ENCODE assay signal across 11 mouse cellular contexts in genomic region chr19:47511958-47512357, GRCm38 (mm10). TPM values are rescaled to one million over a fixed set of nuclear protein-coding genes. Genes with fewer than 3 reads are reported as not detected.
DNase-seq lines count a peak whose midpoint lies in the region; ATAC-seq and TF ChIP-seq lines count a peak whose summit lies in the region.
"Had no signal": no experiment of that assay in that cellular context is flagged by ENCODE, and none has a peak within 500 bp of the region (broad histone marks: within the 10 kb centered on the region; RNA-seq: fewer than 3 reads in every experiment).

No protein-coding gene starts in this region.

- ATAC-seq in forebrain, embryonic 11.5 days (replicated peaks; ENCODE audit: low FRiP score), result no peak
- no peak for ATAC-seq in neural tube, embryonic 13.5 days (ENCODE audit: low read depth)
- ATAC-seq in liver, postnatal 0 days, result no peak
- no peak for ATAC-seq in stomach, embryonic 16.5 days (ENCODE audit: insufficient read depth, low FRiP score)
- ATAC-seq: hindbrain, postnatal 0 days had no signal

- H3K27ac ChIP-seq in forebrain, embryonic 10.5 days, result peak overlapping the region; percentile 74; the same call in 1 of the 2 replicates
- no peak overlapping the region for H3K27ac ChIP-seq in forebrain, embryonic 11.5 days (ENCODE audit: low read depth, low read length)
- H3K27ac ChIP-seq in neural tube, embryonic 13.5 days (replicated peaks), result peak overlapping the region; percentile 76; the same call in 1 of the 2 replicates
- peak overlapping the region; percentile 89 for H3K27ac ChIP-seq in liver, postnatal 0 days (ENCODE audit: low read depth)
- peak overlapping the region; percentile 93 for H3K27ac ChIP-seq in stomach, embryonic 16.5 days (ENCODE audit: low read length)

- 85% methylated on average over 6 of the region's 6 CpGs for WGBS in forebrain, embryonic 10.5 days
- 92% methylated on average over 6 of the region's 6 CpGs for WGBS in forebrain, embryonic 11.5 days
- 80% methylated on average over 6 of the region's 6 CpGs for WGBS in neural tube, embryonic 13.5 days
- WGBS in liver, postnatal 0 days (ENCODE audit: insufficient replicate concordance), result 56% methylated on average over 6 of the region's 6 CpGs
- WGBS in stomach, embryonic 16.5 days, result 58% methylated on average over 6 of the region's 6 CpGs

- no peak for TF ChIP-seq CTCF in liver, postnatal 0 days (IDR thresholded peaks at IDR 0.05; ENCODE audit: low read depth)

- no peak for DNase-seq in forebrain, embryonic 10.5 days (ENCODE audit: extremely low spot score, low spot score)
- no peak for DNase-seq in forebrain, embryonic 11.5 days (ENCODE audit: low spot score)
- DNase-seq in neural tube, embryonic 10.5 days (ENCODE audit: extremely low spot score, low spot score), result no peak
- DNase-seq in liver, postnatal 0 days, result no peak
- DNase-seq in c-Kit-positive CD71-positive TER-119-positive erythroid progenitor cells, embryonic 14.5 days (ENCODE audit: low spot score), result no peak
- no peak for DNase-seq in layer of hippocampus, postnatal 25 days (ENCODE audit: extremely low spot score in 1 of 2, low spot score in 1 of 2)
- DNase-seq: cerebellum, adult 11 months had no signal

- no peak overlapping the region for H3K4me2 ChIP-seq in forebrain, embryonic 11.5 days (ENCODE audit: low read depth, low read length, severe bottlenecking)
- H3K4me2 ChIP-seq in neural tube, embryonic 13.5 days, result no peak overlapping the region
- H3K4me2 ChIP-seq in liver, postnatal 0 days (ENCODE audit: low read depth, low read length), result no peak overlapping the region
- no peak overlapping the region for H3K4me2 ChIP-seq in stomach, embryonic 16.5 days (ENCODE audit: low read depth, low read length)

- H3K27me3 ChIP-seq in forebrain, embryonic 10.5 days (ENCODE audit: poor library complexity, severe bottlenecking), result no peaks in the 10 kb centered on the region
- H3K27me3 ChIP-seq in forebrain, embryonic 11.5 days (ENCODE audit: control insufficient read depth, insufficient read depth, low read length), result no peaks in the 10 kb centered on the region
- H3K27me3 ChIP-seq in neural tube, embryonic 13.5 days, result no peaks in the 10 kb centered on the region
- no peaks in the 10 kb centered on the region for H3K27me3 ChIP-seq in liver, postnatal 0 days (ENCODE audit: insufficient read depth, low read length)
- H3K27me3 ChIP-seq in stomach, embryonic 16.5 days (ENCODE audit: control insufficient read depth, insufficient read depth, low read length), result no peaks in the 10 kb centered on the region

- peaks cover 75% of the 10 kb centered on the region for H3K36me3 ChIP-seq in forebrain, embryonic 10.5 days (replicated peaks)
- H3K36me3 ChIP-seq in forebrain, embryonic 11.5 days (ENCODE audit: control insufficient read depth, insufficient read depth, low read length), result no peaks in the 10 kb centered on the region; the same call in 1 of the 2 replicates
- H3K36me3 ChIP-seq in neural tube, embryonic 13.5 days, result peaks cover 22% of the 10 kb centered on the region; the same call in 1 of the 2 replicates
- no peaks in the 10 kb centered on the region; the same call in 1 of the 2 replicates for H3K36me3 ChIP-seq in liver, postnatal 0 days (replicated peaks; ENCODE audit: insufficient read depth, low read length)
- 0 out of 2 replicates have a peak, but pooled peaks cover 4% of the 10 kb centered on the region for H3K36me3 ChIP-seq in stomach, embryonic 16.5 days (ENCODE audit: control insufficient read depth, insufficient read depth, low read length)

- no peaks in the 10 kb centered on the region for H3K9me3 ChIP-seq in forebrain, embryonic 10.5 days
- H3K9me3 ChIP-seq in forebrain, embryonic 11.5 days (ENCODE audit: control insufficient read depth, low read length), result no peaks in the 10 kb centered on the region
- H3K9me3 ChIP-seq in neural tube, embryonic 13.5 days, result no peaks in the 10 kb centered on the region
- H3K9me3 ChIP-seq in liver, postnatal 0 days (ENCODE audit: low read length), result no peaks in the 10 kb centered on the region
- no peaks in the 10 kb centered on the region for H3K9me3 ChIP-seq in stomach, embryonic 16.5 days (replicated peaks; ENCODE audit: control insufficient read depth, low read length)

- H3K4me3 ChIP-seq in forebrain, embryonic 10.5 days, result no peak overlapping the region
- H3K4me3 ChIP-seq in forebrain, embryonic 11.5 days (ENCODE audit: low read depth, low read length), result no peak overlapping the region
- no peak overlapping the region for H3K4me3 ChIP-seq in neural tube, embryonic 13.5 days
- no peak overlapping the region for H3K4me3 ChIP-seq in liver, postnatal 0 days (ENCODE audit: low read depth, low read length)
- no peak overlapping the region for H3K4me3 ChIP-seq in stomach, embryonic 16.5 days (replicated peaks; ENCODE audit: low read length)
- H3K4me3 ChIP-seq: myocyte had no signal

- no peak overlapping the region for H3K9ac ChIP-seq in forebrain, embryonic 11.5 days (ENCODE audit: low read length)
- no peak overlapping the region for H3K9ac ChIP-seq in neural tube, embryonic 13.5 days
- no peak overlapping the region for H3K9ac ChIP-seq in liver, postnatal 0 days (replicated peaks)
- H3K9ac ChIP-seq in stomach, embryonic 16.5 days (ENCODE audit: low read length), result no peak overlapping the region

- peaks cover 31% of the 10 kb centered on the region for H3K4me1 ChIP-seq in forebrain, embryonic 10.5 days
- peaks cover 8% of the 10 kb centered on the region; the same call in 1 of the 2 replicates for H3K4me1 ChIP-seq in forebrain, embryonic 11.5 days (replicated peaks; ENCODE audit: control insufficient read depth, insufficient read depth, low read length)
- H3K4me1 ChIP-seq in neural tube, embryonic 13.5 days (replicated peaks), result peaks cover 38% of the 10 kb centered on the region
- peaks cover 39% of the 10 kb centered on the region for H3K4me1 ChIP-seq in liver, postnatal 0 days (ENCODE audit: insufficient read depth)
- H3K4me1 ChIP-seq in stomach, embryonic 16.5 days (ENCODE audit: control insufficient read depth, insufficient read depth, low read length), result peaks cover 54% of the 10 kb centered on the region

- no peak for TF ChIP-seq EP300 in liver, postnatal 0 days (IDR thresholded peaks at IDR 0.05; ENCODE audit: low read depth)

RNA-seq across cellular contexts. Expression of gene Stn1, which starts 25.3 kb away (rescaled TPM):
- 64.3 and 68.1 TPM in 2 replicates for polyA plus RNA-seq in forebrain, embryonic 10.5 days (2016; fragmentation: Nextera tagmentation; extraction: Ambion mirVana)
- polyA plus RNA-seq in forebrain, embryonic 11.5 days (2014; fragmentation: Nextera tagmentation; extraction: Ambion mirVana), result 54.0 and 54.9 TPM in 2 replicates
- 33.0 and 34.0 TPM in 2 replicates for polyA plus RNA-seq in neural tube, embryonic 13.5 days (2015; fragmentation: Nextera tagmentation; extraction: Ambion mirVana)
- polyA plus RNA-seq in liver, postnatal 0 days (2015; fragmentation: Nextera tagmentation; extraction: Ambion mirVana), result 4.4 and 5.4 TPM in 2 replicates
- polyA plus RNA-seq in stomach, embryonic 16.5 days (2015; fragmentation: Nextera tagmentation; extraction: Ambion mirVana), result 49.7 and 55.4 TPM in 2 replicates
- total RNA-seq in layer of hippocampus, postnatal 25 days (2021), result 10 to 100 TPM; 22.7 to 23.5 TPM

RNA-seq across cellular contexts. Expression of gene Sh3pxd2a, which starts 47.8 kb away (rescaled TPM):
- 1.5 and 1.8 TPM in 2 replicates for polyA plus RNA-seq in forebrain, embryonic 10.5 days (2016; fragmentation: Nextera tagmentation; extraction: Ambion mirVana)
- polyA plus RNA-seq in forebrain, embryonic 11.5 days (2014; fragmentation: Nextera tagmentation; extraction: Ambion mirVana), result 5.2 and 5.4 TPM in 2 replicates
- polyA plus RNA-seq in neural tube, embryonic 13.5 days (2015; fragmentation: Nextera tagmentation; extraction: Ambion mirVana), result 3.2 and 5.0 TPM in 2 replicates
- 0.82 and 0.95 TPM in 2 replicates for polyA plus RNA-seq in liver, postnatal 0 days (2015; fragmentation: Nextera tagmentation; extraction: Ambion mirVana)
- polyA plus RNA-seq in stomach, embryonic 16.5 days (2015; fragmentation: Nextera tagmentation; extraction: Ambion mirVana), result 6.3 and 6.6 TPM in 2 replicates
- total RNA-seq in layer of hippocampus, postnatal 25 days (2021), result 10 to 100 TPM; 31.9 to 36.9 TPM
